Mouse (Mus musculus) embryo, embryonic 11.5 days (tissue): ENCODE results near the gene Rnpepl1.
A peak's percentile ranks its signal among the peaks of the same experiment; 100 is the strongest.

Source experiments
- DNase-seq: peaks from one replicate; pipeline ENCODE4 v3.0.0-alpha.2; 2012; ENCODE audit warnings: low read depth, low spot score

Rnpepl1 gene

GRCm38 (mm10) chr1:92906779-92907631 is 3.6 kb upstream of the Rnpepl1 start, which contains the start of gene Dusp28:
Gene Dusp28, plus strand, starts transcription at chr1:92906981.
- peak; percentile 78 for DNase-seq

- DNase-seq = no peak
Observed at GRCm38 (mm10) chr1:92907632-92908360, 2.8 kb upstream of the Rnpepl1 start.

GRCm38 (mm10) chr1:92908664-92909063 is 1.9 kb upstream of the Rnpepl1 start:
- DNase-seq = no peak

GRCm38 (mm10) chr1:92909068-92909467 is 1.5 kb upstream of the Rnpepl1 start:
- DNase-seq = no peak

GRCm38 (mm10) chr1:92910925-92911720 is 540 bp downstream of the Rnpepl1 start:
- DNase-seq = no peak

- no peak for DNase-seq
Observed at GRCm38 (mm10) chr1:92911721-92912138, 1.1 kb downstream of the Rnpepl1 start.

GRCm38 (mm10) chr1:92912286-92912685 is 1.7 kb downstream of the Rnpepl1 start:
- DNase-seq = no peak

GRCm38 (mm10) chr1:92914239-92914638 is 3.7 kb downstream of the Rnpepl1 start:
- no peak for DNase-seq

- no peak for DNase-seq
Observed at GRCm38 (mm10) chr1:92914993-92915392, 4.4 kb downstream of the Rnpepl1 start.

GRCm38 (mm10) chr1:92916725-92917124 is 6.1 kb downstream of the Rnpepl1 start:
- no peak for DNase-seq

GRCm38 (mm10) chr1:92919151-92919550 is 8.6 kb downstream of the Rnpepl1 start:
- no peak for DNase-seq

GRCm38 (mm10) chr1:92919775-92920174 is 9.2 kb downstream of the Rnpepl1 start:
- DNase-seq = no peak

GRCm38 (mm10) chr1:92920474-92921200 is 10.1 kb downstream of the Rnpepl1 start:
- no peak for DNase-seq

- no peak for DNase-seq
Observed at GRCm38 (mm10) chr1:92921496-92921895, 10.9 kb downstream of the Rnpepl1 start.

GRCm38 (mm10) chr1:92930171-92930706 is 19.7 kb downstream of the Rnpepl1 start:
- DNase-seq = no peak

- DNase-seq = no peak
Observed at GRCm38 (mm10) chr1:92933611-92934010, 23.0 kb downstream of the Rnpepl1 start.

GRCm38 (mm10) chr1:92934182-92934827 is 23.7 kb downstream of the Rnpepl1 start, which contains the start of gene Capn10:
Gene Capn10, plus strand, starts transcription at chr1:92934376.
- DNase-seq = peak; percentile 91

GRCm38 (mm10) chr1:92935054-92935962 is 24.7 kb downstream of the Rnpepl1 start:
- DNase-seq = no peak

- DNase-seq = no peak
Observed at GRCm38 (mm10) chr1:92935977-92936376, 25.4 kb downstream of the Rnpepl1 start.
